Mouse (Mus musculus): Measurements from ENCODE around the gene Ranbp1.

The Ranbp1 gene

GRCm38 (mm10) chr16:18248433-18249363 is at the start of gene Ranbp1, which contains the start of gene Trmt2a:
Gene Ranbp1 (minus strand): TSS chr16:18248732.
Gene Trmt2a (plus strand): TSS chr16:18248679.
- DNase-seq (ENCODE audit: low read depth, low spot score) = peak; percentile 100

DNA sequence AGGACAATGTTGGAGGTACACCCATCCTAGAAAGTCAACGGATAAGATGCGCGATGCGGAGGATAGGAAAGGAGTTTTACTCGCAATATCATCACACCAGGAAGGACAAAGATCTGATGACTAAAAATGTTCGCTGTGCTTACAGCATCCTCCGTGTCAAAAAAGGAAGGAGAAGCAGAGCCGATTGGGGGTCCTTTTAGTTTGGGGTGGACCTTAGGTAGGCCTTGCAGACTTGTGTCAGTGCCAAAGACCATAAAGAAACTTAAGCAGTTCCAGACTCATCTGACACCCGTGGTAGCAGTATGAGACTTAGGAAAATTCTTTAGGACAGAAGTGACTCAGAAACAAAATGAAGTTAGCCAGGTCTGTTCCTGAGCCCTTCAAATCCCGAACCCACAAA is 41.1 kb upstream of the Ranbp1 start:
- peak; percentile 50 for DNase-seq (ENCODE audit: low read depth, low spot score)

- peak; percentile 99 for DNase-seq (ENCODE audit: low read depth, low spot score)
These were observed 40.6 kb upstream of the Ranbp1 start, which contains the start of gene Dgcr8 for GRCm38 (mm10) chr16:18289067-18289588. Gene Dgcr8 (minus strand): TSS chr16:18289246.

- DNase-seq (ENCODE audit: low read depth, low spot score) = no peak
These were observed 40.1 kb upstream of the Ranbp1 start for GRCm38 (mm10) chr16:18288581-18289061.

DNA sequence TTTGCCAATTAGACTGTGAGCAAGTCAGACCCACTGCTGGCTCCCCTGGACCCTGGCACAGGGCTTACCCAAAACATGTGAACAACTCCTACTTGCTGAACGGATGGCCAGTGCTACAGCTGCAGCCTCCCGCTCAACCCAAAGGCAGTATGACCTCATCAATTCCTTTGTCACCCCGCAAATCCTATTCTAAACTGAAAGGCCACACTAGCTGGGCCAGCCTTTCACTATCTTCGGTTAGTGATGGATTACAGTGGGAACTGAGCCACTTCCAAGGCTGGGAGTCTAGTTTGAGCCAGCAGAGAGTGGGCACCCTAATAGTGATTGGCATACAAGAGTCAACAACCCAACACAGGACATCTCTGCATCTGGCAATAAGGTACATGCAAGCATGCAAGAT is 39.6 kb upstream of the Ranbp1 start:
- peak; percentile 38 for DNase-seq (ENCODE audit: low read depth, low spot score)

GRCm38 (mm10) chr16:18275166-18275565 is 26.6 kb upstream of the Ranbp1 start:
- DNase-seq (ENCODE audit: low read depth, low spot score) = no peak

GRCm38 (mm10) chr16:18268182-18268581 is 19.6 kb upstream of the Ranbp1 start:
- peak; percentile 44 for DNase-seq (ENCODE audit: low read depth, low spot score)

- DNase-seq (ENCODE audit: low read depth, low spot score) = no peak
These were observed 16.5 kb upstream of the Ranbp1 start for GRCm38 (mm10) chr16:18265024-18265423.

GRCm38 (mm10) chr16:18258221-18258620 is 9.7 kb upstream of the Ranbp1 start, which contains the start of gene Gm49776:
Gene Gm49776 (minus strand): TSS chr16:18258321.
- no peak for DNase-seq (ENCODE audit: low read depth, low spot score)

GRCm38 (mm10) chr16:18253866-18254265 is 5.3 kb upstream of the Ranbp1 start:
- DNase-seq (ENCODE audit: low read depth, low spot score) = peak; percentile 11

- no peak for DNase-seq (ENCODE audit: low read depth, low spot score)
These were observed 4.2 kb upstream of the Ranbp1 start for GRCm38 (mm10) chr16:18252736-18253135.

DNA sequence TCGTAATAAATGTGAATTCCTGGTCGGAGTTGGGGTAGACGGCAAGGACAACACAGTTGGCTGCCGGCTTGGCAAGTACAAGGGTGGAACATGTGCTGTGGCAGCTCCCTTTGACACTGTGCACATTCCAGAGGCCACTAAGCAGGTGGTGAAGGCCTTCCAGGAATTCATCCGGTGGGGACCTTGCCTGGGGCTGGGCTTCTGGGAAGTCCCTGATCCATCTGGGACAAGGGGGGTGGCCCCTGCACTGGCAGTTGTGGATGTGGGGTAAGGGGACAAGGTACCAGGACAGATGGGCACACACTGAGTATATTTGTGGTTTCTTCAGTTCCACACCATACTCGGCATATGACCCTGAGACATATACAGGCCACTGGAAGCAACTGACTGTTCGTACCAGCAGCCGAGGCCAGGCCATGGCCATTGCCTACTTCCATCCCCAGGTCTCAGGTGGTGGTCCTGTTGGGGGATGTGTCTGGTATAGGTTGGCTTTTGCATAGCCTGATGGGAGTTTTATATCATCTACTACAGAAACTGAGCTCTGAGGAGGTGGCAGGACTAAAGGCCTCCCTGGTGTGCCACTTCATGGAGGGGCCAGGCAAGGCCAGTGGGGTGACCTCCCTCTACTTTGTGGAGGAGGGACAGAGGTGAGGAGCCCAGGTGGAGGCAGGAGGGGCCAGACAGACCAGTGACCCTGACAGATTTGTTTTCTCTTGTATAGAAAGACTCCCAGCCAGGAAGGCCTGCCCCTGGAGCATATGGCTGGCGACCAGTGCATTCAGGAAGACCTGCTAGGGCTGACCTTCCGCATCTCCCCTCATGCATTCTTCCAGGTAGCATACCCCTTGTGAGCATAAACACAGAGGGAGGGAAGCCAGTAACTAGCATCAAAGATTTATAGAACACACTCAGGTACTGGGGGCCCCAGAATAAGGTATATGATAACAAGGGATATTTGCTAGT is 2.6 kb upstream of the Ranbp1 start:
- DNase-seq (ENCODE audit: low read depth, low spot score) = peak; percentile 12

GRCm38 (mm10) chr16:18250231-18250630 is 1.7 kb upstream of the Ranbp1 start:
- DNase-seq (ENCODE audit: low read depth, low spot score) = peak; percentile 18

DNA sequence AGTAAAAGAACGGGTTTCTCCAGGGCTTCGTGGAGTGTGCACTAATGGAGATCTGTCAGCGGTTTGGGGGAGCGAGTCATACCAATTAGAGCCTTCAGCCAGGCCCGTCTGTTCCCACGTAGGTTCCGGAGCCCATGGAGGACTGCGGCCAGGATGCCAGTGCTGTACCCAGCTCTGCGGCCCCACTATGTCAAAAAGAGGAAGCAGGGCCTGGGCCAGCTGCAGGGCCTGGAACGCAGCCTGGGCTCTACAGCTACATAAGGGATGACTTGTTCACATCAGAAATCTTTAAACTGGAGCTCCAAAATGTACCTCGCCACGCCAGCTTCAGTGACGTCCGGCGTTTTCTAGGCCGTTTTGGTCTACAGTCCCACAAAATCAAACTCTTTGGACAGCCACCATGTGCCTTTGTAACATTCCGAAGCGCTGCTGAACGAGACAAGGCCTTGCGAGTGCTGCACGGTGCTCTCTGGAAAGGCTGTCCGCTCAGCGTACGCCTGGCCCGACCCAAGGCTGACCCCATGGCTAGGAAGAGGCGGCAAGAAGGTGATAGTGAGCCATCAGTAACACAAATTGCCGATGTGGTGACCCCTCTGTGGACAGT is 934 bp upstream of the Ranbp1 start:
- peak; percentile 90 for DNase-seq (ENCODE audit: low read depth, low spot score)

DNA sequence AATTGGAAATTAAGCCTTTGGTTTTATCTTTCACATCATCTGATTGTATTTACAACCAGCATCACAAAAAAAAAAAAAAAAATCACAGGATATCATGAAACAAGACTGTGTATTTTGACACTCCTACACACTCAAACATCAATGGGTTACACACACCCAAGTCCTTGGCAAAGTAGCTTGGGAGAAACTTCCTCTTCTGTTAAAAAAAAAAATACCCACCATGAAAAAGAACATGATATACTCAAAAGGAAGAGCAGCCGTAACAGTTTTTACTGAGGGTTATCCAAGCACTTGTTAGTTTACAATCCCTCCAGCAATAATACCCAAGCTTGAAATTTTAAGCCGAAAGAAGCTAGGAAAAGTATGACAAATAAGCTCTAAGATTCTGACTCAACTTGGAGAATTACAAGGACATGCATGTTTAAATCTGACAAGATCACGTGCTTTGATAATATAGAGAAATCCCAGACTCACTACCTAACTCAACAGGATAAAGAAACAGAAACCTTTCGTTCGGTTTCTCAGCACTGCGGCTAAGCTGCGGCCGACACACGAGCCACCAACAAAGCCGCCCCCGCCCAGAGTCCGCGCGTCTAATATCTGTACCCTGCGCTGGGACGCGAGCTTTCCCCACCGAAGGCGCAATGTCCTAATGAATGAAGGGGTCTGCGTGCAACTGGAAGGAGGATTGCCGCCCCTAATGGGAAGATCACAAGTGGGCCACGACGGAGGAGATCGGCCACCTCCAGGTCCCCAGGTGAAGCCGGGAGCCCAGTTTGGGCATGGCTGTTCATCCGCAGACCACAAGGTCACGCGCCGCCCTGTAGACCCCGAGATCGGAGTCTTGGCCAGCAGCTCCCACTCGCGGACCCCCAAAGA is 772 bp downstream of the Ranbp1 start:
- no peak for DNase-seq (ENCODE audit: low read depth, low spot score)

- no peak for DNase-seq (ENCODE audit: low read depth, low spot score)
These were observed 7.0 kb downstream of the Ranbp1 start for GRCm38 (mm10) chr16:18241581-18241980.

- peak; percentile 16 for DNase-seq (ENCODE audit: low read depth, low spot score)
These were observed 11.6 kb downstream of the Ranbp1 start for GRCm38 (mm10) chr16:18236676-18237501.

GRCm38 (mm10) chr16:18235389-18236065 is 13.0 kb downstream of the Ranbp1 start:
- peak; percentile 70 for DNase-seq (ENCODE audit: low read depth, low spot score)
